Mouse (Mus musculus): Measurements from ENCODE around the gene 5730480H06Rik. TPM values are rescaled to one million over a fixed set of nuclear protein-coding genes. Genes with fewer than 3 reads are reported as not detected.

The 5730480H06Rik gene
- polyA plus RNA-seq, 1 experiment from 2014 or later, result 17.8 TPM

- H3K9me3 ChIP-seq, result no peaks in the 10 kb centered on the region
- peak; percentile 19; the same call in 1 of the 2 replicates for ATAC-seq (ENCODE audit: low FRiP score, low read depth)
- H3K27me3 ChIP-seq, result no peaks in the 10 kb centered on the region
- H3K36me3 ChIP-seq, result no peaks in the 10 kb centered on the region
- no peak overlapping the region for H3K4me3 ChIP-seq
- no peak overlapping the region for H3K4me2 ChIP-seq
- WGBS, result 93% methylated on average over 2 of the region's 2 CpGs
- H3K9ac ChIP-seq, result no peak overlapping the region
- no peaks in the 10 kb centered on the region for H3K4me1 ChIP-seq (replicated peaks)
- H3K27ac ChIP-seq (replicated peaks), result no peak overlapping the region
Measured at GRCm38 (mm10) chr5:48345983-48346648, 18.4 kb downstream of the 5730480H06Rik start.

GRCm38 (mm10) chr5:48349309-48349708, 21.6 kb downstream of the 5730480H06Rik start:
- Histone ChIP-seq H3K27ac (replicated peaks) (no peak overlapping the region), H3K9me3 (no peaks in the 10 kb centered on the region)
- WGBS, result 85% methylated on average over 1 of the region's 1 CpGs

GRCm38 (mm10) chr5:48371890-48372766, 44.4 kb downstream of the 5730480H06Rik start:
- WGBS, result under 1% methylated on average over 44 of the region's 44 CpGs
- ATAC-seq (ENCODE audit: low FRiP score, low read depth), result peak; percentile 100
- Histone ChIP-seq H3K4me3 (peak overlapping the region; percentile 86), H3K9me3 (no peaks in the 10 kb centered on the region), H3K27me3 (no peaks in the 10 kb centered on the region), H3K9ac (peak overlapping the region; percentile 70), H3K4me1 (replicated peaks) (peaks cover 10% of the 10 kb centered on the region), H3K36me3 (peaks cover 15% of the 10 kb centered on the region), H3K27ac (replicated peaks) (peak overlapping the region; percentile 74), H3K4me2 (peak overlapping the region; percentile 67)

More at GRCm38 (mm10) chr5:48349309-48349708, 21.6 kb downstream of the 5730480H06Rik start:
- Histone ChIP-seq H3K36me3 (no peaks in the 10 kb centered on the region), H3K4me3 (no peak overlapping the region), H3K4me2 (no peak overlapping the region), H3K4me1 (replicated peaks) (no peaks in the 10 kb centered on the region), H3K9ac (no peak overlapping the region), H3K27me3 (no peaks in the 10 kb centered on the region)
- ATAC-seq (ENCODE audit: low FRiP score, low read depth), result no peak

- Histone ChIP-seq H3K36me3 (no peaks in the 10 kb centered on the region; the same call in 1 of the 2 replicates), H3K9ac (no peak overlapping the region), H3K4me3 (no peak overlapping the region), H3K9me3 (no peaks in the 10 kb centered on the region), H3K27ac (replicated peaks) (no peak overlapping the region), H3K4me1 (replicated peaks) (no peaks in the 10 kb centered on the region), H3K4me2 (no peak overlapping the region), H3K27me3 (no peaks in the 10 kb centered on the region)
- ATAC-seq (ENCODE audit: low FRiP score, low read depth), result no peak
- WGBS, result 81% methylated on average over 3 of the region's 3 CpGs
Measured at GRCm38 (mm10) chr5:48402497-48402896, 74.7 kb downstream of the 5730480H06Rik start.

GRCm38 (mm10) chr5:48408276-48408675, 80.5 kb downstream of the 5730480H06Rik start:
- no peak overlapping the region for H3K4me3 ChIP-seq
- no peaks in the 10 kb centered on the region for H3K27me3 ChIP-seq
- no peaks in the 10 kb centered on the region for H3K4me1 ChIP-seq (replicated peaks)
- no peaks in the 10 kb centered on the region; the same call in 1 of the 2 replicates for H3K36me3 ChIP-seq
- no peak overlapping the region for H3K9ac ChIP-seq
- no peak overlapping the region for H3K4me2 ChIP-seq
- no peaks in the 10 kb centered on the region for H3K9me3 ChIP-seq
- no peak for ATAC-seq (ENCODE audit: low FRiP score, low read depth)
- no peak overlapping the region for H3K27ac ChIP-seq (replicated peaks)
- WGBS, result 83% methylated on average over 4 of the region's 4 CpGs

GRCm38 (mm10) chr5:48410348-48410747, 82.6 kb downstream of the 5730480H06Rik start:
- Histone ChIP-seq H3K4me3 (no peak overlapping the region), H3K4me2 (no peak overlapping the region), H3K4me1 (replicated peaks) (no peaks in the 10 kb centered on the region), H3K9me3 (no peaks in the 10 kb centered on the region), H3K27ac (replicated peaks) (no peak overlapping the region), H3K36me3 (no peaks in the 10 kb centered on the region), H3K27me3 (no peaks in the 10 kb centered on the region), H3K9ac (no peak overlapping the region)
- ATAC-seq (ENCODE audit: low FRiP score, low read depth), result no peak
- WGBS, result 69% methylated on average over 5 of the region's 5 CpGs

GRCm38 (mm10) chr5:48411462-48411861, 83.7 kb downstream of the 5730480H06Rik start:
- Histone ChIP-seq H3K36me3 (no peaks in the 10 kb centered on the region), H3K9ac (no peak overlapping the region), H3K27ac (replicated peaks) (no peak overlapping the region), H3K27me3 (no peaks in the 10 kb centered on the region), H3K4me3 (no peak overlapping the region), H3K4me2 (no peak overlapping the region), H3K9me3 (no peaks in the 10 kb centered on the region), H3K4me1 (replicated peaks) (no peaks in the 10 kb centered on the region)
- ATAC-seq (ENCODE audit: low FRiP score, low read depth), result no peak
- 70% methylated on average over 4 of the region's 4 CpGs for WGBS

- H3K4me1 ChIP-seq (replicated peaks), result no peaks in the 10 kb centered on the region
- H3K9me3 ChIP-seq, result no peaks in the 10 kb centered on the region
- 94% methylated on average over 4 of the region's 4 CpGs for WGBS
- ATAC-seq (ENCODE audit: low FRiP score, low read depth), result no peak
- H3K9ac ChIP-seq, result no peak overlapping the region
- no peak overlapping the region for H3K4me3 ChIP-seq
- no peaks in the 10 kb centered on the region for H3K27me3 ChIP-seq
- H3K4me2 ChIP-seq, result no peak overlapping the region
- no peaks in the 10 kb centered on the region for H3K36me3 ChIP-seq
- no peak overlapping the region for H3K27ac ChIP-seq (replicated peaks)
Measured at GRCm38 (mm10) chr5:48412261-48412660, 84.5 kb downstream of the 5730480H06Rik start.

GRCm38 (mm10) chr5:48419741-48420140, 92.0 kb downstream of the 5730480H06Rik start:
- WGBS, result 94% methylated on average over 2 of the region's 2 CpGs
- Histone ChIP-seq H3K4me1 (replicated peaks) (no peaks in the 10 kb centered on the region), H3K27ac (replicated peaks) (no peak overlapping the region), H3K9ac (no peak overlapping the region), H3K4me3 (no peak overlapping the region), H3K27me3 (no peaks in the 10 kb centered on the region), H3K4me2 (no peak overlapping the region), H3K36me3 (no peaks in the 10 kb centered on the region), H3K9me3 (no peaks in the 10 kb centered on the region)
- ATAC-seq (ENCODE audit: low FRiP score, low read depth), result no peak

- Histone ChIP-seq H3K36me3 (no peaks in the 10 kb centered on the region), H3K27ac (replicated peaks) (no peak overlapping the region), H3K4me1 (replicated peaks) (no peaks in the 10 kb centered on the region), H3K27me3 (no peaks in the 10 kb centered on the region), H3K9ac (no peak overlapping the region), H3K4me2 (no peak overlapping the region), H3K4me3 (no peak overlapping the region), H3K9me3 (no peaks in the 10 kb centered on the region)
- no peak for ATAC-seq (ENCODE audit: low FRiP score, low read depth)
- 97% methylated on average over 1 of the region's 1 CpGs for WGBS
Measured at GRCm38 (mm10) chr5:48421957-48422356, 94.2 kb downstream of the 5730480H06Rik start.

GRCm38 (mm10) chr5:48430459-48430858, 102.7 kb downstream of the 5730480H06Rik start:
- no peak overlapping the region for H3K9ac ChIP-seq
- H3K36me3 ChIP-seq, result no peaks in the 10 kb centered on the region
- no peak overlapping the region for H3K4me3 ChIP-seq
- no peak overlapping the region for H3K27ac ChIP-seq (replicated peaks)
- ATAC-seq (ENCODE audit: low FRiP score, low read depth), result 0 out of 2 replicates have a peak, but pooled peaks have one; percentile 56
- H3K27me3 ChIP-seq, result no peaks in the 10 kb centered on the region
- H3K4me2 ChIP-seq, result no peak overlapping the region
- no peaks in the 10 kb centered on the region for H3K9me3 ChIP-seq
- no peaks in the 10 kb centered on the region for H3K4me1 ChIP-seq (replicated peaks)

- Histone ChIP-seq H3K27me3 (no peaks in the 10 kb centered on the region), H3K9ac (no peak overlapping the region), H3K4me3 (no peak overlapping the region), H3K4me2 (no peak overlapping the region), H3K4me1 (replicated peaks) (no peaks in the 10 kb centered on the region), H3K36me3 (no peaks in the 10 kb centered on the region), H3K9me3 (no peaks in the 10 kb centered on the region), H3K27ac (replicated peaks) (no peak overlapping the region)
- WGBS, result 59% methylated on average over 1 of the region's 1 CpGs
- ATAC-seq (ENCODE audit: low FRiP score, low read depth), result no peak; the same call in 1 of the 2 replicates
Measured at GRCm38 (mm10) chr5:48448888-48449287, 121.1 kb downstream of the 5730480H06Rik start.

Data from hindbrain, embryonic 15.5 days (tissue).